Mouse (Mus musculus): ENCODE results near the gene Zswim3. TPM values are rescaled to one million over a fixed set of nuclear protein-coding genes. Genes with fewer than 3 reads are reported as not detected.

Zswim3 gene
- 1 to 10 TPM; 4.5 to 9.6 TPM for polyA plus RNA-seq (2017; shearing (Covaris generic))

GRCm38 (mm10) chr2:164804533-164805331 lies at the start of gene Zswim3, which contains the start of gene Acot8:
Gene Zswim3 (plus strand): TSS chr2:164805098.
Gene Acot8 (minus strand): TSS chr2:164804882.

GRCm38 (mm10) chr2:164769258-164770037 lies 35.5 kb upstream of the Zswim3 start, which contains the start of gene Ube2c:
Gene Ube2c (plus strand): TSS chr2:164769898.

GRCm38 (mm10) chr2:164779481-164780086 lies 25.3 kb upstream of the Zswim3 start, which contains the start of gene Tnnc2:
Gene Tnnc2 (minus strand): TSS chr2:164779967.

GRCm38 (mm10) chr2:164785481-164786387 lies 19.2 kb upstream of the Zswim3 start, which contains the start of gene Snx21:
Gene Snx21 (plus strand): TSS chr2:164785823.

DNA sequence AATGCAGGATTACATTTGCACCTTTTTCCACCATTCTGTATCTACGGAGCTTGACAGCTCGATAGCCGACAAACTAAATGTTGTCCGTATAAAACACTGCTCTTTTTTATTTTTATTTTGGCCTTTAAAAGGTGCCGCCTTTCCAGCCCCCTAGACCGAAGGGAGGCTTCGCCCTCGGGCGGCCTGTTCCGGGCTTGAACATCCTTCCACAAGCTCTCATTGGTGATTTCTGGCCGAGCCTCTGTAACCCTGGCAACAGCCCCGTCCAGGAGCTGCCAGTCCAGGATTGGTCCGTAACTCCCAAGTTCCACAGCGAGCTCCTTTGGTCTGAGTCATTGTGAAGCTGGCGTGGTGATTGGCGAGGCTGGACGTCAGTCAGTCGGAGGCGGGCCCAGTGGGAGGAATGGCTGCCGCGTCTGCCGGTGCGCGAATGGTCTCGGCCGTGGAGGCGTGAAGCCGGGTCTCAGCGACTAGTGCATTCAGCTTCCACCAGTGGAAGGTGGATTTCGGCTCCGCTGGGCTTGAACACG lies 17.8 kb downstream of the Zswim3 start, which contains the start of gene Zswim1:
Gene Zswim1, plus strand, starts transcription at position 51 of the 530 bp plus-strand sequence.

GRCm38 (mm10) chr2:164828437-164828836 lies 23.5 kb downstream of the Zswim3 start, which contains the start of gene Spata25:
Gene Spata25 (minus strand): TSS chr2:164828537.

DNA sequence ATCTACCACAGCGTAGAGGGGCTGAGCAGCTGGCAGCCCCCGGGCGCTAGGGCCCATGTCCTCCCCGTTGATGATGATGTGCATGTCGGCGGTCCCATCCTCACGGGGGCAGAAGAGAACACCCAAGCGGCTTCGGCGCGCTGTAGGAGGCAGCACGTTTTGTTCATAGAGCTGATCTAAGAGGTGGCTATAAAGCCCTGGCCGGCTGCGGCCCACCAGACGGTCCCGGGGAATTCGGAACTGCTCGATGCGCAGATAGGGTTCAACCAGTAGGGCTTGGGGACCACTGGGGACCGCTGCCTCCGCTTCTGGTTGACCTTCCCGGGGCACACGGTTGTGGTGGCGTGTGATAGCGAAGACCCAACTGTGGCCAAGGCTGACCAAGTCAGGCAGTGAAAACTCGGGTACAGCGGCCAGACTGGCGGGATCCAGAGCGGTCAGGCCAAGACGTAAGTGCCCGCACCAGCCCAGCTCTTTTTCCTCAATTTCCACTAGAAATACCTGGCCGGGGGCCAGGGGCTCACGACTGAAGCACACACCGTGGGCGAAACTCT lies 27.9 kb downstream of the Zswim3 start, which contains the start of gene Ctsa:
Gene Ctsa, plus strand, starts transcription at position 126 of the 554 bp plus-strand sequence.

GRCm38 (mm10) chr2:164833314-164833959 lies 28.5 kb downstream of the Zswim3 start, which contains the start of gene Neurl2:
Gene Neurl2 (minus strand): TSS chr2:164833456.

GRCm38 (mm10) chr2:164857101-164857821 lies 52.4 kb downstream of the Zswim3 start, which contains the start of gene Pltp:
Gene Pltp (minus strand): TSS chr2:164857711.

Other genes starting within 250 kb of the Zswim3 start
- gene Wfdc2, start 242.7 kb upstream of the Zswim3 start, polyA plus RNA-seq (2017; shearing (Covaris generic)): 1 to 10 TPM in 1 of 2 experiments, under 1 TPM in 1; 0.43 to 1.1 TPM
- not detected for gene Spint3, start 231.6 kb upstream of the Zswim3 start, polyA plus RNA-seq (2017; shearing (Covaris generic))
- gene Wfdc6a, start 219.7 kb upstream of the Zswim3 start, polyA plus RNA-seq (2017; shearing (Covaris generic)): not detected
- gene Eppin, start 211.5 kb upstream of the Zswim3 start, polyA plus RNA-seq (2017; shearing (Covaris generic)): not detected
- under 1 TPM in 1 of 2 experiments, not detected in 1; 0.28 TPM for gene Wfdc6b, start 191.6 kb upstream of the Zswim3 start, polyA plus RNA-seq (2017; shearing (Covaris generic))
- under 1 TPM in 1 of 2 experiments, not detected in 1; 0.12 TPM for gene Wfdc8, start 191.5 kb upstream of the Zswim3 start, polyA plus RNA-seq (2017; shearing (Covaris generic))
- gene Wfdc16, start 166.3 kb upstream of the Zswim3 start, polyA plus RNA-seq (2017; shearing (Covaris generic)): not detected
- gene Wfdc10, start 149.1 kb upstream of the Zswim3 start, polyA plus RNA-seq (2017; shearing (Covaris generic)): not detected
- not detected for gene Wfdc9, start 148.5 kb upstream of the Zswim3 start, polyA plus RNA-seq (2017; shearing (Covaris generic))
- gene Wfdc11, start 131.0 kb upstream of the Zswim3 start, polyA plus RNA-seq (2017; shearing (Covaris generic)): not detected
- gene Wfdc13, start 120.0 kb upstream of the Zswim3 start, polyA plus RNA-seq (2017; shearing (Covaris generic)): not detected
- gene Spint4, start 106.6 kb upstream of the Zswim3 start, polyA plus RNA-seq (2017; shearing (Covaris generic)): not detected
- not detected for gene Spint5, start 89.8 kb upstream of the Zswim3 start, polyA plus RNA-seq (2017; shearing (Covaris generic))
- under 1 TPM in 1 of 2 experiments, not detected in 1; 0.49 TPM for gene Wfdc3, start 59.2 kb upstream of the Zswim3 start, polyA plus RNA-seq (2017; shearing (Covaris generic))
- 10 to 100 TPM; 64.6 to 68.8 TPM for gene Dnttip1, start 59.1 kb upstream of the Zswim3 start, polyA plus RNA-seq (2017; shearing (Covaris generic))
- 10 to 100 TPM; 20.3 to 34.2 TPM for gene Ube2c, start 35.2 kb upstream of the Zswim3 start, polyA plus RNA-seq (2017; shearing (Covaris generic))
- not detected for gene Tnnc2, start 25.1 kb upstream of the Zswim3 start, polyA plus RNA-seq (2017; shearing (Covaris generic))
- gene Snx21, start 19.3 kb upstream of the Zswim3 start, polyA plus RNA-seq (2017; shearing (Covaris generic)): 10 to 100 TPM in 1 of 2 experiments, 1 to 10 TPM in 1; 7.8 to 11.3 TPM
- gene Acot8, start 216 bp upstream of the Zswim3 start, polyA plus RNA-seq (2017; shearing (Covaris generic)): 10 to 100 TPM; 43.0 to 44.5 TPM
- 10 to 100 TPM; 16.1 to 16.4 TPM for gene Zswim1, start 17.6 kb downstream of the Zswim3 start, polyA plus RNA-seq (2017; shearing (Covaris generic))
- gene Spata25, start 23.4 kb downstream of the Zswim3 start, polyA plus RNA-seq (2017; shearing (Covaris generic)): under 1 TPM in 1 of 2 experiments, not detected in 1; 0.67 TPM
- 100 to 1,000 TPM; 220 to 295 TPM for gene Ctsa, start 27.8 kb downstream of the Zswim3 start, polyA plus RNA-seq (2017; shearing (Covaris generic))
- 1 to 10 TPM; 1.6 to 2.6 TPM for gene Neurl2, start 28.4 kb downstream of the Zswim3 start, polyA plus RNA-seq (2017; shearing (Covaris generic))
- 1 to 10 TPM; 2.9 to 7.1 TPM for gene Pltp, start 52.6 kb downstream of the Zswim3 start, polyA plus RNA-seq (2017; shearing (Covaris generic))
- 100 to 1,000 TPM; 130 to 134 TPM for gene Pcif1, start 74.2 kb downstream of the Zswim3 start, polyA plus RNA-seq (2017; shearing (Covaris generic))
- gene Zfp335, start 106.7 kb downstream of the Zswim3 start, polyA plus RNA-seq (2017; shearing (Covaris generic)): 10 to 100 TPM; 21.9 to 32.6 TPM
- 10 to 100 TPM in 1 of 2 experiments, 1 to 10 TPM in 1; 1.6 to 46.3 TPM for gene Mmp9, start 135.7 kb downstream of the Zswim3 start, polyA plus RNA-seq (2017; shearing (Covaris generic))
- under 1 TPM; 0.25 to 0.57 TPM for gene Slc12a5, start 155.7 kb downstream of the Zswim3 start, polyA plus RNA-seq (2017; shearing (Covaris generic))
- gene Ncoa5, start 229.8 kb downstream of the Zswim3 start, polyA plus RNA-seq (2017; shearing (Covaris generic)): 10 to 100 TPM; 42.4 to 48.8 TPM

All from activated CD4-positive, CD25-positive, alpha-beta regulatory T cell (primary cell).